Mouse (Mus musculus) forebrain, embryonic 11.5 days (tissue): ENCODE data around the gene Cacna1c. TPM values are rescaled to one million over a fixed set of nuclear protein-coding genes. Genes with fewer than 3 reads are reported as not detected.

Source experiments
- ATAC-seq: fragments of 200-750 bp; cut with Nextera tagmentation; replicated peaks from 2 replicates; pipeline ENCODE4 v1.8.0; 2017; ENCODE audit warnings: moderate TSS enrichment; ENCODE audit not compliant: low FRiP score
- DNase-seq: peaks from one replicate; pipeline ENCODE4 v3.0.0-alpha.2; 2017; ENCODE audit warnings: low spot score
- H3K27ac ChIP-seq: fragments of 300-500 bp; sonication (generic); 2 replicates; pipeline ENCODE4 v1.5.1; 2014; ENCODE audit warnings: low read depth, low read length
- H3K27me3 ChIP-seq: fragments of 300-500 bp; sonication (generic); 2 replicates; pipeline ENCODE4 v1.6.1; 2014; ENCODE audit warnings: mild to moderate bottlenecking, low read length, mixed read lengths; ENCODE audit not compliant: control insufficient read depth, insufficient read depth
- H3K36me3 ChIP-seq: fragments of 300-500 bp; sonication (generic); 2 replicates; pipeline ENCODE4 v1.6.1; 2014; ENCODE audit warnings: mild to moderate bottlenecking, low read length, moderate library complexity, mixed read lengths; ENCODE audit not compliant: control insufficient read depth, insufficient read depth
- H3K4me1 ChIP-seq: fragments of 300-500 bp; sonication (generic); replicated peaks from 2 replicates; pipeline ENCODE4 v1.6.1; 2014; ENCODE audit warnings: low read length, mixed read lengths; ENCODE audit not compliant: control insufficient read depth, insufficient read depth
- H3K4me2 ChIP-seq: fragments of 300-500 bp; sonication (generic); 2 replicates; pipeline ENCODE4 v1.6.1; 2014; ENCODE audit warnings: low read depth, mild to moderate bottlenecking, low read length, moderate library complexity, mixed read lengths; ENCODE audit not compliant: severe bottlenecking
- H3K4me3 ChIP-seq: fragments of 300-500 bp; sonication (generic); 2 replicates; pipeline ENCODE4 v1.5.1; 2014; ENCODE audit warnings: low read depth, low read length
- H3K9ac ChIP-seq: fragments of 300-500 bp; sonication (generic); 2 replicates; pipeline ENCODE4 v1.6.1; 2014; ENCODE audit warnings: low read length
- H3K9me3 ChIP-seq: fragments of 300-500 bp; sonication (generic); 2 replicates; pipeline ENCODE4 v1.6.1; 2016; ENCODE audit warnings: low read length, mixed read lengths; ENCODE audit not compliant: control insufficient read depth
- WGBS: fragments of 180-500 bp; shearing (Covaris S2); extraction: QIAGEN DNeasy Blood & Tissue Kit; methylation state at CpG from one replicate; pipeline ENCODE4 v1.1.7; 2014; 5-methylcytosine and 5-hydroxymethylcytosine counted together
- polyA plus RNA-seq: library from polyadenylated mRNA; unstranded; fragments of >200 nt; fragmentation: Nextera tagmentation; extraction: Ambion mirVana; gene quantifications from 2 replicates; pipeline ENCODE4 v1.2.1, GENCODE M21; 2014

Gene Cacna1c
- polyA plus RNA-seq, 1 experiment from 2014 or later, result 4.8 TPM

DNA sequence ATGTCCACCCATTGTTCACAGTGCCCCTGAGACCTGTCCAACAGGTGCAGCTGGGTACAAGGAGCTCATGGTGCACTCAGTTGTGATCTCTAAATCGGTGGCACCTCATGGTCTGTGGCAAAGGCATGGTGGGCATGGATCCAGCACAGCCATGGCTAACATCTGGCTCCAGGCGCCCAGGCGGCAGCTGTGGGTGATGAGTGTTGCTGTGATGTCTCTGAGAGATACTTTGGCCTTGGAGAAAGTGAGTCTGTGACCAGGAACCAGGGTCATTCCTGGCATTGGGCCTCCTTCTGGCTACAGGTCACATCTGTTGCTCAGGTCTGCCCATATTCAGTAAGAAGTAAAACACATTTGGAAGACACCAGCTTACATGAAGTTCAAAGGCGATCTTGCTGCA lies 391.1 kb downstream of the Cacna1c start:
- Histone ChIP-seq H3K4me3 (no peak overlapping the region), H3K9ac (no peak overlapping the region), H3K4me1 (no peaks in the 10 kb centered on the region), H3K36me3 (no peaks in the 10 kb centered on the region), H3K9me3 (no peaks in the 10 kb centered on the region), H3K4me2 (no peak overlapping the region), H3K27me3 (no peaks in the 10 kb centered on the region), H3K27ac (no peak overlapping the region)
- ATAC-seq, result no peak
- no peak for DNase-seq
- WGBS, result 93% methylated on average over 4 of the region's 4 CpGs

GRCm38 (mm10) chr6:118802286-118802685 lies 393.9 kb downstream of the Cacna1c start:
- no peak overlapping the region for H3K4me3 ChIP-seq
- DNase-seq (no peak), ATAC-seq (no peak)
- 74% methylated on average over 11 of the region's 11 CpGs for WGBS
- H3K4me2 ChIP-seq, result no peak overlapping the region
- no peaks in the 10 kb centered on the region for H3K4me1 ChIP-seq
- H3K9ac ChIP-seq, result no peak overlapping the region
- H3K9me3 ChIP-seq, result no peaks in the 10 kb centered on the region
- no peaks in the 10 kb centered on the region for H3K36me3 ChIP-seq
- no peak overlapping the region for H3K27ac ChIP-seq
- H3K27me3 ChIP-seq, result no peaks in the 10 kb centered on the region

DNA sequence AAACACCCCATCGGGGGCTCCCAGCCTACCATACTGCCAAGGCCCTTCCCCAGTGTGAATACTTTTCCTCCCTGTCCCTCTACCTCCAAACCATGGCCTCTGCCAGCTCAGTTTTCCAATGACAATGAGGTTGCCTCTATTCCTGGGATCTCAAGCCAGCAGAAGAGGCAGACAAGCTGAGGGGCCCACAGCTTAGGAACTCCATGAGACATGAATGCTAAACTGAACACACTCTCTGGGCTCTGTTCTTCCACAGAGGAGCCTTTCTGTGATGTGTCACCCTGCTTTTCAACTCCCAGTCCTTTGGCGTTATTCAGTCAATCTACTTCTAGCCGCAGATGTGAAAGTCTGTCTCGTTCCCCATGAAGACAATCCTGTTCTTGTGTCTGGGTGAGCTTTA lies 399.8 kb downstream of the Cacna1c start:
- H3K36me3 ChIP-seq, result no peaks in the 10 kb centered on the region
- DNase-seq, result no peak
- no peaks in the 10 kb centered on the region for H3K9me3 ChIP-seq
- H3K4me1 ChIP-seq, result no peaks in the 10 kb centered on the region
- H3K4me2 ChIP-seq, result no peak overlapping the region
- ATAC-seq, result no peak
- no peak overlapping the region for H3K9ac ChIP-seq
- H3K27ac ChIP-seq, result no peak overlapping the region
- no peak overlapping the region for H3K4me3 ChIP-seq
- WGBS, result 89% methylated on average over 4 of the region's 4 CpGs
- H3K27me3 ChIP-seq, result no peaks in the 10 kb centered on the region

GRCm38 (mm10) chr6:118795716-118796115 lies 400.5 kb downstream of the Cacna1c start:
- Histone ChIP-seq H3K4me3 (no peak overlapping the region), H3K9me3 (no peaks in the 10 kb centered on the region), H3K4me2 (no peak overlapping the region), H3K36me3 (no peaks in the 10 kb centered on the region), H3K4me1 (no peaks in the 10 kb centered on the region), H3K27me3 (no peaks in the 10 kb centered on the region), H3K9ac (no peak overlapping the region), H3K27ac (no peak overlapping the region)
- ATAC-seq (no peak), DNase-seq (no peak)

DNA sequence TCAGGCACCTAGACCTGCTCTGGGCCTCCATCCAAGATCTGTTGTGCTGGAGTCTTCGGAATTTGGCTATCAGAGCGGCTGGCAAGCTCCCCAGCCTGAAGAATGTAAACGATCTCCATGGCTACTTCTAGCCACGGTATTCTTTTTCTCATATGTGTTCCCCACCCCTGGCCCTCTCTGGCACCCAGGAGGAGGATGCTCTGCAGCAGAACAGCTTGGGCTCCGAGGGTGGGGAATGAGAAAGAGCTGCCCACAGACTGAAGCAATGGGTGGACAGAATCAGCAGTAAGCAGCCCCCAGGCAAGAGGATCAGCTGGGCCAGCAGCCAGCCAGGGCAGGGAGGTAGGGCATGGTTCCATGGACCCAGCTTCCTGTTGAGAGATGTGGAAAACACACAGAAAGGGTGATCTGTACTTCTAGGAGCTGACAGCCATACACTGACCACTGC lies 404.3 kb downstream of the Cacna1c start:
- Histone ChIP-seq H3K4me2 (no peak overlapping the region), H3K4me3 (no peak overlapping the region), H3K9me3 (no peaks in the 10 kb centered on the region), H3K9ac (no peak overlapping the region), H3K36me3 (no peaks in the 10 kb centered on the region), H3K4me1 (no peaks in the 10 kb centered on the region), H3K27ac (no peak overlapping the region), H3K27me3 (no peaks in the 10 kb centered on the region)
- no peak for ATAC-seq
- DNase-seq, result no peak
- WGBS, result 68% methylated on average over 5 of the region's 5 CpGs

DNA sequence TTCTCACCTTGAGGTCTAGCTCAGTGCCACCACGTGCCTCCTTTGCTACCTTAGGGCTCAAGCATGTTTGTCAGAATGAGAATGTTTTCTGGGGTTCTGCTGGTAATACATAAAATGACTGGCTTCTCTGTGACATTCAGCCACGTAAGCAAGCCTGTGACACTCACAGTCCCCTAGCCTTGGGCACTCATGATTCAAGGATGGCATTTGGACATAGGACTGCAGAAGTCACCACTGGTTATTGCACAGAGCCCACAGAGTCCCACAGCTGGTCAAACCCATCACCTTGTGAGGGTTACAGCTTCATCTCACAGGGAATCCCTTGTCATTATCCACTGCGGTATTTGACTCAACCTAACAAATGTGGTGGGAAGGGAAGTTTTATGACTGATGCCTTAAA lies 408.3 kb downstream of the Cacna1c start:
- H3K9ac ChIP-seq, result no peak overlapping the region
- ATAC-seq (no peak), DNase-seq (no peak)
- no peaks in the 10 kb centered on the region for H3K27me3 ChIP-seq
- H3K4me1 ChIP-seq, result no peaks in the 10 kb centered on the region
- no peak overlapping the region for H3K4me2 ChIP-seq
- no peak overlapping the region for H3K27ac ChIP-seq
- H3K36me3 ChIP-seq, result no peaks in the 10 kb centered on the region
- H3K4me3 ChIP-seq, result no peak overlapping the region
- WGBS, result 85% methylated on average over 3 of the region's 3 CpGs
- no peaks in the 10 kb centered on the region for H3K9me3 ChIP-seq

DNA sequence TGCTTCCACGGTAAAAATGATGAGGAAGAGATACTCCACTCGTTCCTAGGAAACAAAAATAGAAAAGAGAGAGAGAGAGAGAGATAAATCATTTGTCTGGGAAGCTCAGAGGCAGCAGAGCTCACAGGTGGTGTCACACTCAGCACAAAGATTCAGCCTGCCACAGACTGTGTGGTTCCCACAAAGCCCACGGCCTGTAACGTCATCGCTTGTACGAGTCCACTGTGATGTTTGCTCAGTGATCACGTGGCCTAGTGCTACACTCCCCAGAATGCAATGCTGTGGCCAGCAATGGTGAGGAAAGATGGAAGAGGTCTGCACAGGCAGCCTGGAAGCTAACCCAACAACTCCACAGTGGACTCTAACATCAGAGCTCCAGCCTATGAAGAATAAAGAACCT lies 415.9 kb downstream of the Cacna1c start:
- no peak overlapping the region for H3K9ac ChIP-seq
- H3K4me1 ChIP-seq, result no peaks in the 10 kb centered on the region
- H3K9me3 ChIP-seq, result no peaks in the 10 kb centered on the region
- H3K4me3 ChIP-seq, result no peak overlapping the region
- H3K27me3 ChIP-seq, result no peaks in the 10 kb centered on the region
- no peak overlapping the region for H3K4me2 ChIP-seq
- no peak for DNase-seq
- 88% methylated on average over 7 of the region's 7 CpGs for WGBS
- no peak overlapping the region for H3K27ac ChIP-seq
- H3K36me3 ChIP-seq, result no peaks in the 10 kb centered on the region
- ATAC-seq, result no peak

DNA sequence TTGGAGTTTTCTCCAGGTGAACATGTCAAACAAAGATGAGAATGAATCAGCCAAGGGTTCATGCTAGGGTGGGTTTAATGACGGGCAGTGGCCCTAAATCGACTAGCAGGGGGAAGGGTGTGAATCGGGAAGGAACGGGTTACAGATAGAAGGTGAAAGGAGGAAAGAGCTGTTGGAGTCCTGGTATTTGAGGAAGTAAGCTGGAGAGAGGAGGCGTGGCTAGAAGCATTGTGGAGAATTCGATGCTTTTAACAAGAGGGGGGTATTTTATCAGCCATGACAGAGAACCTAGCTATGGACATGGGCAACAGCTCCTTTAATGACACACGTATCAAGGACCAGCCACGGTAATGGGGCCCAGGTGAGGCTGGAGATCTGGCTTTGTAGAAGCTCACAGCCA lies 417.0 kb downstream of the Cacna1c start:
- ATAC-seq, result no peak
- H3K27ac ChIP-seq, result no peak overlapping the region
- H3K27me3 ChIP-seq, result no peaks in the 10 kb centered on the region
- H3K9ac ChIP-seq, result no peak overlapping the region
- 83% methylated on average over 8 of the region's 8 CpGs for WGBS
- H3K36me3 ChIP-seq, result no peaks in the 10 kb centered on the region
- no peak for DNase-seq
- H3K4me2 ChIP-seq, result no peak overlapping the region
- H3K9me3 ChIP-seq, result no peaks in the 10 kb centered on the region; the same call in 1 of the 2 replicates
- H3K4me3 ChIP-seq, result no peak overlapping the region
- H3K4me1 ChIP-seq, result no peaks in the 10 kb centered on the region

DNA sequence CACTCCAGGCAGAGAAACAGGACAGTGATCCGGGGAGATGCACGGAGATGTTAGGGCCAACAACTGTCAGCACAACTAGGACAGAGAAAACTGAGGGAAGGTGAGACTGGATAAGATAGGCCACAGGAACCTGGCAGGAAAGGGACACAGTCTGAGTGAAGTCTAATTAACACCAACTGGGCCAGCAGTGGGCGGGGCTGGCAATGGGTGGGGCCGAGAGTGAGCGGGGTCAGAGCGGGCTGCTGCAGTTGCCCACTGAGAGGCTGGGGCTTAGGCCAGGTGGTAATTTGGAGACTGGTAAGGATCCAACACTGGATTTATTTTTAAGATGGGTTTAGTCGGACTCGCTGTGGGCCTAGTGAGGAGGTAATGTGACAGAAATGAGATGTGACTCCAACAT lies 418.8 kb downstream of the Cacna1c start:
- Histone ChIP-seq H3K4me2 (no peak overlapping the region), H3K9ac (no peak overlapping the region), H3K27ac (no peak overlapping the region), H3K9me3 (no peaks in the 10 kb centered on the region; the same call in 1 of the 2 replicates), H3K27me3 (no peaks in the 10 kb centered on the region), H3K36me3 (no peaks in the 10 kb centered on the region), H3K4me1 (no peaks in the 10 kb centered on the region), H3K4me3 (no peak overlapping the region)
- no peak for ATAC-seq
- WGBS, result 68% methylated on average over 8 of the region's 8 CpGs
- no peak for DNase-seq
